Mouse (Mus musculus) neural tube, embryonic 11.5 days (tissue): ENCODE data around the gene Rai1. TPM values are rescaled to one million over a fixed set of nuclear protein-coding genes. Genes with fewer than 3 reads are reported as not detected.

Source experiments
- ATAC-seq: fragments of 200-750 bp; cut with Nextera tagmentation; 2 replicates; pipeline ENCODE4 v1.8.0; 2017; ENCODE audit warnings: moderate number of reproducible peaks, mild to moderate bottlenecking, moderate TSS enrichment, moderate library complexity; ENCODE audit not compliant: insufficient read depth, low FRiP score, low TSS enrichment
- DNase-seq: peaks from one replicate; pipeline ENCODE4 v3.0.0-alpha.2; 2015; ENCODE audit warnings: low spot score
- H3K27ac ChIP-seq: fragments of 300-500 bp; sonication (generic); 2 replicates; pipeline ENCODE4 v1.5.1; 2014; ENCODE audit warnings: low read depth, mild to moderate bottlenecking, low read length
- H3K27me3 ChIP-seq: fragments of 300-500 bp; sonication (generic); 2 replicates; pipeline ENCODE4 v1.6.1; 2014; ENCODE audit warnings: mild to moderate bottlenecking, low read length, mixed read lengths; ENCODE audit not compliant: control insufficient read depth, insufficient read depth
- H3K36me3 ChIP-seq: fragments of 300-500 bp; sonication (generic); 2 replicates; pipeline ENCODE4 v1.6.1; 2014; ENCODE audit warnings: mild to moderate bottlenecking, low read length, moderate library complexity, mixed read lengths; ENCODE audit not compliant: control insufficient read depth, insufficient read depth
- H3K4me1 ChIP-seq: fragments of 300-500 bp; sonication (generic); 2 replicates; pipeline ENCODE4 v1.6.1; 2014; ENCODE audit warnings: low read length, mixed read lengths; ENCODE audit not compliant: control insufficient read depth, insufficient read depth
- H3K4me2 ChIP-seq: fragments of 300-500 bp; sonication (generic); 2 replicates; pipeline ENCODE4 v1.6.1; 2014; ENCODE audit warnings: low read depth, mild to moderate bottlenecking, moderate library complexity
- H3K4me3 ChIP-seq: fragments of 300-500 bp; sonication (generic); 2 replicates; pipeline ENCODE4 v1.5.1; 2014; ENCODE audit warnings: low read depth, low read length
- H3K9ac ChIP-seq: fragments of 300-500 bp; sonication (generic); 2 replicates; pipeline ENCODE4 v1.6.1; 2014; ENCODE audit warnings: mild to moderate bottlenecking, low read length
- H3K9me3 ChIP-seq: fragments of 300-500 bp; sonication (generic); 2 replicates; pipeline ENCODE4 v1.6.1; 2016; ENCODE audit warnings: low read length; ENCODE audit not compliant: control insufficient read depth
- WGBS: fragments of 180-500 bp; shearing (Covaris S2); extraction: QIAGEN DNeasy Blood & Tissue Kit; methylation state at CpG from one replicate; pipeline ENCODE4 v1.1.7; 2014; 5-methylcytosine and 5-hydroxymethylcytosine counted together
- polyA plus RNA-seq: library from polyadenylated mRNA; unstranded; fragments of >200 nt; fragmentation: Nextera tagmentation; extraction: Ambion mirVana; gene quantifications from 2 replicates; pipeline ENCODE4 v1.2.1, GENCODE M21; 2014

Rai1 gene
- polyA plus RNA-seq, 1 experiment from 2014 or later = 28.5 TPM

- no peak overlapping the region for H3K4me3 ChIP-seq
- 78% methylated on average over 5 of the region's 5 CpGs for WGBS
- H3K27me3 ChIP-seq = no peaks in the 10 kb centered on the region
- ATAC-seq (no peak), DNase-seq (no peak)
- peak overlapping the region; percentile 4; the same call in 1 of the 2 replicates for H3K9ac ChIP-seq
- H3K36me3 ChIP-seq = peaks cover 31% of the 10 kb centered on the region
- peaks cover 29% of the 10 kb centered on the region for H3K4me1 ChIP-seq
- no peak overlapping the region for H3K27ac ChIP-seq
- H3K4me2 ChIP-seq = no peak overlapping the region
- H3K9me3 ChIP-seq = no peaks in the 10 kb centered on the region
Observed at GRCm38 (mm10) chr11:60206207-60206606, 101.4 kb downstream of the Rai1 start.

- Histone ChIP-seq H3K27me3 (no peaks in the 10 kb centered on the region), H3K36me3 (peaks cover 23% of the 10 kb centered on the region), H3K9me3 (no peaks in the 10 kb centered on the region), H3K4me2 (peak overlapping the region; percentile 58), H3K4me1 (peaks cover 41% of the 10 kb centered on the region), H3K27ac (no peak overlapping the region), H3K9ac (peak overlapping the region; percentile 45; the same call in 1 of the 2 replicates), H3K4me3 (peak overlapping the region; percentile 40; the same call in 1 of the 2 replicates)
- ATAC-seq (no peak), DNase-seq (no peak)
- WGBS = 82% methylated on average over 6 of the region's 6 CpGs
Observed at GRCm38 (mm10) chr11:60208201-60208600, 103.4 kb downstream of the Rai1 start.

- Histone ChIP-seq H3K36me3 (peaks cover 18% of the 10 kb centered on the region), H3K9me3 (no peaks in the 10 kb centered on the region), H3K9ac (peak overlapping the region; percentile 45), H3K4me2 (peak overlapping the region; percentile 58), H3K27me3 (no peaks in the 10 kb centered on the region), H3K27ac (no peak overlapping the region), H3K4me1 (peaks cover 43% of the 10 kb centered on the region), H3K4me3 (peak overlapping the region; percentile 40)
- DNase-seq (no peak), ATAC-seq (no peak)
- WGBS = 52% methylated on average over 4 of the region's 4 CpGs
Observed at GRCm38 (mm10) chr11:60208712-60209111, 103.9 kb downstream of the Rai1 start.

GRCm38 (mm10) chr11:60209217-60209932 is 104.6 kb downstream of the Rai1 start:
- ATAC-seq = no peak; the same call in 1 of the 2 replicates

GRCm38 (mm10) chr11:60209933-60210249 is 105.1 kb downstream of the Rai1 start:
- H3K9me3 ChIP-seq = no peaks in the 10 kb centered on the region
- no peaks in the 10 kb centered on the region for H3K27me3 ChIP-seq
- ATAC-seq (no peak), DNase-seq (no peak)
- peak overlapping the region; percentile 40 for H3K4me3 ChIP-seq
- peaks cover 12% of the 10 kb centered on the region for H3K36me3 ChIP-seq
- H3K4me1 ChIP-seq = peaks cover 43% of the 10 kb centered on the region
- H3K9ac ChIP-seq = peak overlapping the region; percentile 45
- H3K4me2 ChIP-seq = peak overlapping the region; percentile 58
- WGBS = 4% methylated on average over 2 of the region's 2 CpGs
- 0 out of 2 replicates have a peak overlapping the region, but pooled peaks have one; percentile 15 for H3K27ac ChIP-seq

More at GRCm38 (mm10) chr11:60209217-60209932, 104.6 kb downstream of the Rai1 start:
- Histone ChIP-seq H3K9ac (peak overlapping the region; percentile 45), H3K4me3 (peak overlapping the region; percentile 40), H3K27ac (peak overlapping the region; percentile 56; the same call in 1 of the 2 replicates), H3K9me3 (no peaks in the 10 kb centered on the region), H3K4me1 (peaks cover 43% of the 10 kb centered on the region), H3K27me3 (no peaks in the 10 kb centered on the region), H3K4me2 (peak overlapping the region; percentile 58), H3K36me3 (peaks cover 14% of the 10 kb centered on the region)
- 55% methylated on average over 7 of the region's 7 CpGs for WGBS
- DNase-seq = peak; percentile 48

- 0% methylated on average over 46 of the region's 47 CpGs for WGBS
Observed at GRCm38 (mm10) chr11:60210305-60210724, 105.5 kb downstream of the Rai1 start.

GRCm38 (mm10) chr11:60211152-60211551 is 106.3 kb downstream of the Rai1 start:
- Histone ChIP-seq H3K9me3 (no peaks in the 10 kb centered on the region), H3K27me3 (no peaks in the 10 kb centered on the region), H3K4me2 (peak overlapping the region; percentile 58), H3K36me3 (peaks cover 4% of the 10 kb centered on the region), H3K4me3 (no peak overlapping the region), H3K4me1 (peaks cover 43% of the 10 kb centered on the region), H3K27ac (0 out of 2 replicates have a peak overlapping the region, but pooled peaks have one; percentile 1), H3K9ac (no peak overlapping the region; the same call in 1 of the 2 replicates)
- no peak for ATAC-seq
- DNase-seq = no peak
- WGBS = 64% methylated on average over 3 of the region's 3 CpGs

More at GRCm38 (mm10) chr11:60210305-60210724, 105.5 kb downstream of the Rai1 start:
- DNase-seq = peak; percentile 97
- Histone ChIP-seq H3K4me1 (peaks cover 43% of the 10 kb centered on the region), H3K9me3 (no peaks in the 10 kb centered on the region), H3K4me3 (peak overlapping the region; percentile 40), H3K9ac (peak overlapping the region; percentile 45), H3K27me3 (no peaks in the 10 kb centered on the region), H3K27ac (0 out of 2 replicates have a peak overlapping the region, but pooled peaks have one; percentile 15), H3K36me3 (peaks cover 10% of the 10 kb centered on the region), H3K4me2 (peak overlapping the region; percentile 58)
- ATAC-seq = peak; percentile 86

GRCm38 (mm10) chr11:60211761-60212160 is 106.9 kb downstream of the Rai1 start:
- 67% methylated on average over 12 of the region's 12 CpGs for WGBS
- Histone ChIP-seq H3K4me2 (no peak overlapping the region), H3K9ac (no peak overlapping the region), H3K4me3 (no peak overlapping the region), H3K27ac (no peak overlapping the region), H3K9me3 (no peaks in the 10 kb centered on the region), H3K27me3 (no peaks in the 10 kb centered on the region), H3K36me3 (peaks cover under 1% of the 10 kb centered on the region), H3K4me1 (peaks cover 43% of the 10 kb centered on the region)
- DNase-seq = no peak
- no peak for ATAC-seq

- no peak for ATAC-seq
- WGBS = 77% methylated on average over 6 of the region's 6 CpGs
- DNase-seq = no peak
- Histone ChIP-seq H3K9me3 (no peaks in the 10 kb centered on the region), H3K9ac (0 out of 2 replicates have a peak overlapping the region, but pooled peaks have one; percentile 22), H3K4me3 (no peak overlapping the region), H3K4me2 (no peak overlapping the region), H3K27ac (no peak overlapping the region), H3K36me3 (no peaks in the 10 kb centered on the region; the same call in 1 of the 2 replicates), H3K27me3 (no peaks in the 10 kb centered on the region), H3K4me1 (peaks cover 40% of the 10 kb centered on the region)
Observed at GRCm38 (mm10) chr11:60213266-60213665, 108.5 kb downstream of the Rai1 start.
